Mouse (Mus musculus) forebrain, embryonic 10.5 days (tissue): ENCODE measurements around the gene 4930402H24Rik. TPM values are rescaled to one million over a fixed set of nuclear protein-coding genes. Genes with fewer than 3 reads are reported as not detected.
A peak's percentile ranks its signal among the peaks of the same experiment; 100 is the strongest.

Experiments
- DNase-seq: peaks from one replicate; pipeline ENCODE4 v3.0.0-alpha.2; 2017; ENCODE audit warnings: low spot score; ENCODE audit errors: extremely low spot score
- H3K27ac ChIP-seq: fragments of 300-500 bp; sonication (generic); 2 replicates; pipeline ENCODE4 v1.5.1; 2016; ENCODE audit warnings: mild to moderate bottlenecking
- H3K27me3 ChIP-seq: fragments of 300-500 bp; sonication (generic); 2 replicates; pipeline ENCODE4 v1.6.1; 2016; ENCODE audit warnings: mild to moderate bottlenecking; ENCODE audit not compliant: poor library complexity, severe bottlenecking
- H3K36me3 ChIP-seq: fragments of 300-500 bp; sonication (generic); replicated peaks from 2 replicates; pipeline ENCODE4 v1.6.1; 2016; ENCODE audit warnings: mild to moderate bottlenecking, moderate library complexity
- H3K4me1 ChIP-seq: fragments of 300-500 bp; sonication (generic); 2 replicates; pipeline ENCODE4 v1.6.1; 2016
- H3K4me3 ChIP-seq: fragments of 300-500 bp; sonication (generic); 2 replicates; pipeline ENCODE4 v1.5.1; 2016; ENCODE audit warnings: mild to moderate bottlenecking, moderate library complexity
- H3K9me3 ChIP-seq: fragments of 300-500 bp; sonication (generic); 2 replicates; pipeline ENCODE4 v1.6.1; 2016; ENCODE audit warnings: mild to moderate bottlenecking, moderate library complexity
- WGBS: fragments of 180-500 bp; shearing (Covaris S2); methylation state at CpG from one replicate; pipeline ENCODE4 v1.1.7; 2016; 5-methylcytosine and 5-hydroxymethylcytosine counted together
- polyA plus RNA-seq: library from polyadenylated mRNA; unstranded; fragments of >200 nt; fragmentation: Nextera tagmentation; extraction: Ambion mirVana; gene quantifications from 2 replicates; pipeline ENCODE4 v1.2.1, GENCODE M21; 2016

The 4930402H24Rik gene
- polyA plus RNA-seq, 1 experiment from 2014 or later = 24.3 TPM

- DNase-seq = peak; percentile 93
- Histone ChIP-seq H3K27me3 (no peaks in the 10 kb centered on the region), H3K36me3 (peaks cover 37% of the 10 kb centered on the region), H3K4me3 (peak within 1 kb of the TSS; percentile 63), H3K9me3 (no peaks in the 10 kb centered on the region), H3K27ac (peak within 1 kb of the TSS; percentile 97), H3K4me1 (peaks cover 48% of the 10 kb centered on the region)
- WGBS = under 1% methylated on average over 40 of the region's 40 CpGs
Measured at GRCm38 (mm10) chr2:130664102-130664701, 242.0 kb downstream of the 4930402H24Rik start, which contains the start of gene Ddrgk1. Gene Ddrgk1 (minus strand): TSS chr2:130664659.

- peaks cover 45% of the 10 kb centered on the region for H3K36me3 ChIP-seq
- peak overlapping the region; percentile 63 for H3K4me3 ChIP-seq
- no peaks in the 10 kb centered on the region for H3K9me3 ChIP-seq
- no peak for DNase-seq
- H3K27ac ChIP-seq = peak overlapping the region; percentile 97
- peaks cover 39% of the 10 kb centered on the region for H3K4me1 ChIP-seq
- 90% methylated on average over 11 of the region's 11 CpGs for WGBS
- no peaks in the 10 kb centered on the region for H3K27me3 ChIP-seq
Measured at GRCm38 (mm10) chr2:130663342-130663741, 242.9 kb downstream of the 4930402H24Rik start.

- peaks cover 93% of the 10 kb centered on the region for H3K36me3 ChIP-seq
- no peak for DNase-seq
- H3K4me1 ChIP-seq = peaks cover 18% of the 10 kb centered on the region
- no peak overlapping the region for H3K27ac ChIP-seq
- no peak overlapping the region for H3K4me3 ChIP-seq
- 94% methylated on average over 10 of the region's 10 CpGs for WGBS
- H3K27me3 ChIP-seq = no peaks in the 10 kb centered on the region
- H3K9me3 ChIP-seq = no peaks in the 10 kb centered on the region
Measured at GRCm38 (mm10) chr2:130658530-130658929, 247.7 kb downstream of the 4930402H24Rik start.

- 85% methylated on average over 6 of the region's 6 CpGs for WGBS
- Histone ChIP-seq H3K27me3 (no peaks in the 10 kb centered on the region), H3K4me1 (peaks cover 8% of the 10 kb centered on the region), H3K4me3 (no peak overlapping the region), H3K27ac (no peak overlapping the region), H3K36me3 (peaks cover 100% of the 10 kb centered on the region), H3K9me3 (no peaks in the 10 kb centered on the region)
- no peak for DNase-seq
Measured at GRCm38 (mm10) chr2:130657541-130657940, 248.7 kb downstream of the 4930402H24Rik start.

- WGBS = 94% methylated on average over 9 of the region's 9 CpGs
- no peak overlapping the region for H3K4me3 ChIP-seq
- peaks cover 95% of the 10 kb centered on the region for H3K36me3 ChIP-seq
- DNase-seq = no peak
- H3K27ac ChIP-seq = no peak overlapping the region
- no peaks in the 10 kb centered on the region for H3K27me3 ChIP-seq
- H3K9me3 ChIP-seq = no peaks in the 10 kb centered on the region
- H3K4me1 ChIP-seq = no peaks in the 10 kb centered on the region
Measured at GRCm38 (mm10) chr2:130656536-130656935, 249.7 kb downstream of the 4930402H24Rik start.

Other genes starting within 250 kb of the 4930402H24Rik start
- gene Ddrgk1, start 241.7 kb downstream of the 4930402H24Rik start, polyA plus RNA-seq = 44.7 and 46.9 TPM in 2 replicates
- gene Itpa, start 238.8 kb downstream of the 4930402H24Rik start, polyA plus RNA-seq = 154 and 156 TPM in 2 replicates
- gene Slc4a11, start 208.9 kb downstream of the 4930402H24Rik start, polyA plus RNA-seq = 0.64 and 0.71 TPM in 2 replicates
- 5.4 and 6.6 TPM in 2 replicates for gene Atrn, start 89 bp upstream of the 4930402H24Rik start, polyA plus RNA-seq
- gene Gfra4, start 136.7 kb upstream of the 4930402H24Rik start, polyA plus RNA-seq = 3.1 and 3.3 TPM in 2 replicates
- gene Adam33, start 157.4 kb upstream of the 4930402H24Rik start, polyA plus RNA-seq = 0.63 TPM in 1 of 2 replicates, not detected in the other
- gene Siglec1, start 180.4 kb upstream of the 4930402H24Rik start, polyA plus RNA-seq = 0.09 and 0.12 TPM in 2 replicates
- gene Hspa12b, start 220.9 kb upstream of the 4930402H24Rik start, polyA plus RNA-seq = 8.4 and 8.7 TPM in 2 replicates
- not detected in 2 replicates for gene Gm11037, start 227.1 kb upstream of the 4930402H24Rik start, polyA plus RNA-seq